Mouse (Mus musculus) kidney, adult 2 months (tissue): ENCODE measurements at regions not wholly inside any gene's neighbourhood (a gene's known extent, or its start where the extent isn't known, plus 50 kb on each side); places are given as distances from the start of the nearest gene placed in this dataset.

Experiments used
- CTCF ChIP-seq: fragments of 200-500 bp; conservative IDR thresholded peaks from 2 replicates; pipeline ENCODE4 v1.5.1; 2011; ENCODE audit warnings: low read depth, mild to moderate bottlenecking, control low read depth, low read length, moderate library complexity, mixed read lengths; ENCODE audit not compliant: insufficient read depth, insufficient read length
- POLR2A ChIP-seq: fragments of 200-500 bp; IDR thresholded peaks from one replicate; pipeline ENCODE4 v1.6.1; 2011; ENCODE audit warnings: low read depth, low read length, control low read depth

DNA sequence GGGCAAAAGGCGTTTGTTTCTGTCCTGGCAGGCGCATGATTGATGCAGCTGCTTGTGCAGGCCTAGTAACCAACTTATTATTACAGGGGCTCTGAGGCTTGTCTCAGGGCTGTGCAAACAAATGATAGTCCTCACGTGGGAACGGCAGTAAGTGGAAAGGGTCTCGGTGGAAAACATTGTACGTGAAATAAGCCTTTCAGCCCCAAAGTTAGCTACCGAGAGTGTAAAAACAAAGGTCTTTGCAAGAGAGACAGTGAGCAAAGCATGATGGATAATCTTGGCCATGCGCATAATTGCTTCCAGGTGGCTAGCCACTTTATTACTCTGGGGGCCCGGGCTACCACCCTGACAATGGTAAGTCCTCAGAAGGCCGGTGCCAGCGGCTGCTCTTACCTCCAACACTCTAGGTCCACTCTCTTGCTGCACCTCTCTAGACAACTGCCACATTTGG is 315.3 kb upstream of the Prickle1 start:
- TF ChIP-seq CTCF = no peak
- TF ChIP-seq POLR2A = no peak
